Mouse (Mus musculus): ENCODE results near the gene Gatm.

The Gatm gene

GRCm38 (mm10) chr2:122608820-122609219 is 2.3 kb downstream of the Gatm start:
- no peak for DNase-seq

DNA sequence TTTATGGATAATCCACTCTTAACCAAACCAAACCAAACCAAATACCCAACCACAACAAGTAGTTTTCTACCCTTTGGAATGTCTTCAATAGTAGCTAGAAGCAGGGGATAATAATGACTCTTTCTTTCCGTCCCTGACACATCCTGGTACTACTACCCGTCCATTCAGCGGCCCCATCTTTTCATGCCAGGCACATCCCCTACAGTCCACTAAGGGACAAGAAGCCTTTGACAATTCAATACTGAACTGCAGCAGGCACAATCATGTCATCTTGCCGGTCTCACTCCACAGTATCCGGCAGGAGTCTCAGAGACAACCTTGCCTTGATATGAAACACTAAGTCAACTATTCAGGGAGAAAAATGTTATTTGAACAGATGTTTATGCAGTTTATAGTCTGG is 5.3 kb downstream of the Gatm start:
- DNase-seq: no peak

GRCm38 (mm10) chr2:122601354-122601753 is 9.7 kb downstream of the Gatm start:
- DNase-seq: no peak

DNA sequence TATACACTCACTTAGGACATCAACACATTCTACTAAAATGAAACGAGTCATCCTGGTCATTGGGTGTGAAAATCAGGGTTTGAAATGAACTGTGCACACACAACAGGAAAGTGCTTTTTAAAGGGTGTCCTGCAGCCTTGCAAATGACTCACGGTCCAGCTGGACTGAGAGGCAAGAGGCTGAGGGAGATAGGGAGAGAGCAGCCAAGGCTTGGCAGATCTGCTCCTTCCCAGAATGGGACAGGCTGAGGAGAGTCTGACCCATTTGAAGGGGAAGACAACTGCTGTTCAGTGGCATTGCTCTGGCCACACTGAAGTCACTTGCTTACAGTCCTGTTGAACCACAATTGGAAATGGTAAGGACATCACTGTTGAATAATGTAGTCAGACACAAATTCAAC is 11.4 kb downstream of the Gatm start:
- no peak for DNase-seq

DNA sequence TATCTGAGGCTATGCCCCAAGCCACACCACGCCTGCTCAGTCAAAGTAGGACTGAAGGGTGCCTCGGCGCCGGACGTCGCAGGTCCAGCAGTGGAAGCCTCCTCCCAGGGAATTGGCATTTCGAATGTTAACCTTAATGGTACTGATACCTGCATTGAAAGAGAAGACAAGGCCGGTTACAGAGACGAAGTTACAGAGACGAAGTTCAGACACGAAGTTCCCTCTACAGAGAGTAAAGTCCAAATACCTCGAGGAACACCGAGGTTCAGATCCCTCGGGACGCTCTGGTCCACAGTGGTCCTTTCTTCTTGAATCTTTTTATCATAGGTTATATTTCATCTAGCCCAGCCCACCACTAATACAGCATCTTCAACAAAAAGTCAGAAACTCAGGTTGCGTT is 15.6 kb downstream of the Gatm start:
- DNase-seq: no peak

DNA sequence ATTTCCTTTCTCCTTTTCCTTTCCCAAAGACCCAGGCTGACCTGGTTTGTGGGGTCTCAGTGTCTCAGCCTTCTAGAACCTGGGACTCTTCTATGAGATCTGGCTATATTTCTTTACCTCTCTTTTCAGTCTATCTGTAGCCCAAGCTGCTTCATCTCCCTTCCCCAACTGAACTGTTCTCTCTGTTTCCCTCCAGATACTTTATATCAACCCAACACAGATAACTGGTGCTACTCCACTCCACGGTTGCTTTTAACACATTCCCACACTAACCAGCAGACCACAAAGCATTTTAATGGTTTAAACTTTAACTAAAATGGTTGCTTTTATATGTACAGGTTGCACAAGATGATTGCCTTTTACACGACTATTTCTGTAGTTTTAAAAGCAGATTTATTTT is 19.9 kb downstream of the Gatm start:
- no peak for DNase-seq

DNA sequence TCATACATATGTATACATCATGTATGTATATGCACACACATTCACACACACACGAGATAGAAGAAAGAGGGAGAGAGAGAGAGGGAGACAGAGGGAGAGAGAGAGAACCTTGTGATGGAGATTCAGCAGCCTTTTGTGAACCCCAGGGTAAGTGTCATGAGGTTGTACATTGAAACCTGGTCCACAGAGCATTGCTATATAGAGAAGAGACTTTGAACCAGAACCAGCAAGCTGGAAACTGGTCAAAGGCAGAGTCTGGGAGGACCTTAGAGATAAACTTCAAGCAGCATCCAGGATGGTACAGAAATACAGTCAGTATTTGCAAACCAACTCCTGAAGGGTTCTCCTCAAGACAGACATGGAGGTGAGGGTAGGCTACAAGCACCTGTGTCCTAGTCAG is 20.8 kb downstream of the Gatm start:
- DNase-seq: no peak

GRCm38 (mm10) chr2:122587861-122588519 is 23.1 kb downstream of the Gatm start:
- DNase-seq: no peak

DNA sequence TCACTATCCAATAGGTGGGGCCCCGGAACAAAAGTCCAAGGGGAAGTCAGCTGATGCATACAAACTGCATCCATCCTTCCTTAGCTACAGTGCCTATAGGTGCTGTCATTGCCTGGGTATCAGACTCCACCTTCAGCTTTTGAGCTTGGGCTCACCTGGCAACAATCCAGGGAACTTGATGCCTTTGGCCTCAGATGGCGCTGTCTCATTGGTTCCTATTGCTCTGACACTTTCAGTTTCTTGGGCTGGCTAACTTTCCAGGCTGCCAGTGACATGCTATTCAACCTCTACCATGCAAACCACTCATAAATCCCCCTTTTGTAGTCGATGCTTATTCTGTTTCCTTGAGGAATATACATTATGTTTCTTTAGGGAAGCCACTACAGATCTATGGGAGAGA is 24.8 kb downstream of the Gatm start:
- no peak for DNase-seq

- DNase-seq: no peak
Observed at GRCm38 (mm10) chr2:122582324-122582723, 28.8 kb downstream of the Gatm start.

DNA sequence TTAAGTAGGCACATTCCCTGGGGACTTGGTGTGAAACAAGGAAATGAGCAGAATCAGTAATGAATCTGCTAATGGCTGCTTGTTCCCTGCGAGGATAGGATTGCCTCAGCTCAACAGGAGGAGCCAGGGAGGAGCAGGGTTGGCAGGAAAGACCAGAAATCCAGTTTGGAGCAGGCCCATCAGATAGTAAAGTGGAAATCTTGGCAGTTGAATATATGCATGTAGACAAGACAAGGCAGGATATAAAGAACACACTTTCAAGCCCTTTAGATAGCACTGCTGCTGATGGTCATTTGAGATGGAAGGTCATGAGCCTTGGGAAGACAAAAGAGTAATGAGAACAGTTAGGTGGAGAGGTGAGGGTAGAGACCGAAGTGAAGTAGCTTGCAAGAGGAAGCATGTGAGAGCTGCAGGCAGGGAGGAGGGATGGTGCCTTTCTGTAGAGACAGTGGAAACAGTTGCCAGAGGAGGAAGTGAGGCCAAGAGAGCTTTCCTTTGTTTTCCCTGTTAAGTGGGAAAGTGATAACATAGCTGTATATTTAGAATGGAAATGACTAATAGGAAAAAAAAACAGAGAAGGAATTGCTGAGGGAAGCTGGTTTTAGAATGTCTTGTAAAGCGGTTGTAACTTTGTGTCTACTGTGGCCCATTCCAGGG is 29.6 kb downstream of the Gatm start:
- DNase-seq: no peak

- DNase-seq: no peak
Observed at GRCm38 (mm10) chr2:122580426-122580825, 30.7 kb downstream of the Gatm start.

DNA sequence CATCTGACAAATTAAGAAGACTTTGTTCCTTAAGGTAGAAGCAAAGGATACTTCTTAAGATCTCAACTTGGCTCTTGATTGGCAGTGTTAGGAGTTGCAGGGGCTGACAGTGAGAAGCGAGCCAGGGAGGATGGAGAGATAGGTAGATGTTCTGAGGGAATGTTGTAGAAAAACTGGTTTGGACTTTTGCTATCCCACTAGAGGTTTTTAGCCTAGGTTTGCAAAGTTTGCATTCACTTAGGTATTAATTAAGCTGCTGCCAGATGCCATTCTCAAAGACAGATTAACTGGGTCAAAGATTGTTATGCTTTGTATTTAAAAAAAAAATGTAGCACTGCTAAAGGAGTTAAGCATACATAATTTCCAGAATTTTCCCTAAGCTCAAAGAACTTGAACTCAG is 33.8 kb downstream of the Gatm start:
- DNase-seq: no peak

DNA sequence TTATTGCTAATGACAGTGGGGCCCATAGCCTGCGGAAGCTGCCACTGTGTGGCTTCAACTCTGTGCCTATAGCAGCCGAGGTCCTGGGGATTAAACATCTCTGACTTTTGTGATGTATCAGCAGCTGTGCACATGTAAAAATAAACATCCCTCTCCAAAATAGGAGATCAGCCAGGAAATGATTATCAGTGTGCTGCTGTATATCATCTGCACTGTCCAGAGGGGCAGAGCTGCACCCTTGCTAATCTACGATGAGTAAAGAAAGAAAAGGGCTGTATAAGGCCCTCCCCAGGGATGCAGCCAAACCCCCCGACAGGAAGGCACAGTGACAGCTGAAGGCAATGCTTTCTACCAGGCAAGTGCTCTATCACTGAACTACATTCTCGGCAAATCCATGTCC is 34.8 kb downstream of the Gatm start:
- no peak for DNase-seq

GRCm38 (mm10) chr2:122575470-122575869 is 35.6 kb downstream of the Gatm start:
- no peak for DNase-seq

DNA sequence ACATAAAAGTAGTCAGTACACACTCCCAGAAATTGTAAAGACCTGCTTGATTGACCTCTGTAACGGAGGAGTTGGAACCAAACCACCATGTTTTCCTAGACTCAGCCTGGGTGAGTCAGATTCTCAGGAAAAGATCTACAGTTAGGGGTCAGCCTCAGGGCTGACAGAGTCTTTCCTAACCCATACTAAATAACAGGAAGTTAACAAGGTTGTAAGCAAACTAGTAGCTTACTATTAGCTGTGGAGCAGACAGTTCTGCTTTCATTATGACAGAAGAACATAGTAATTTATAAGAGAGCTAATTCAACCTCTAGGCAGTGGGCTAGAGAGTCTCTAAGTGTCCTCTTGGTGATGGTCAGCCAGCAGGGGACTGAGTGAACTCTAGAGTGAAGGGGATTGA is 38.7 kb downstream of the Gatm start:
- DNase-seq: no peak

DNA sequence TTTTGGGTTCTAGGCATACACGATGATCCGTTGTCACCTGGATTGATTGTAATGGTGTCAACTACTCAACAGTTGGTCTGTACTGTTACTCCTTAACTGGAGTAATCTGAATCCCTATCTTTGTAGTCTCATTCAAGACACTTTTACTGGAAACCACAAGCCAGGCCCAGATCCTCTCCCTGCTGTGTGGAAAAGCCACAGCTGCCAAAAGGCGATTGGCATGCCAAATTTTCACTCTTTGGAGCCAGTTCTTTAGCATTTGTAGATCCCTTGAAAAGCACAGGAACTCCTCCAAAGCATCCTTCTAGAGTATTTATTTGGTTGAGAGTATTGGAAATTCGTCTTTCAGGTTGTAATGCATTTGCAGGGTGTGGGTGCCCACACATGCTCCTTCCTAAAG is 39.8 kb downstream of the Gatm start:
- no peak for DNase-seq

- DNase-seq: no peak
Observed at GRCm38 (mm10) chr2:122570430-122570829, 40.7 kb downstream of the Gatm start.

DNA sequence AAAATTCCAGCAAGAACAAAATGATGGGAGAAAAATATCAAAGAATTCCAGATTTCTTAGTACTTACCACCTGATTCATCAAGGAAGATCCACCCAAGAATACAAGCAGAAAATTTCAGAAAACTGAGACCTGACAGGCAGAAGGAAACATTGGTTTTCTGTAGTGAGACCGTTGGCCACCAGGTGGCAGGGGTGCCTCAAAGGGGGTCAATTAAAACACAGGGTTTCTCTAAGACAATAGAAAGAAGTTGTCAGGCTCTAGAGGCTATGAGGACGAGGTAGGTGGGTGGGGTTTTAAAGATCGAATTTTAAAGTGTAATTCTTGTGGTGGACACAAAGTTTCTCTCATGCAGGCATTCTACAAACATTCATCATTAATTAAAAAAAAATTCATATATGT is 41.7 kb downstream of the Gatm start:
- DNase-seq: peak; percentile 78 to 81

DNA sequence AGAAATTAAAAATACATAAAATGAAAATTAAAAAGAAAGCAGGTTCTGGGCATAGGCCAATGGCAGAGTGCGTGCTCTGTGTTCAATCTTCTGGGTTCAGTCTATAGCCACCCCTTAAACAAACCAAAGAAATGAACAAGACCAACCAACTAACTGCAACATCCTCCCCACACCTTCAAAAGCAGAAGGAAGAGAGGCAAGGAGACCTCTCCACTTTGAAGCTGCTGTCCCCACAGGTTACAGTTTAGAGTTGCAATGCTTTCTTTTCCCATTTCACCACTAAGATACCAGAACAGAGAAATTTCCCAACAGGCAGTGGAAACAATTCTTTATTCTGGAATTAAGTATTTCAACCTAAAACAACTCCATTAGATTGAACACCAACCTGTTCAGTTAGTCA is 48.9 kb downstream of the Gatm start:
- DNase-seq: no peak

DNA sequence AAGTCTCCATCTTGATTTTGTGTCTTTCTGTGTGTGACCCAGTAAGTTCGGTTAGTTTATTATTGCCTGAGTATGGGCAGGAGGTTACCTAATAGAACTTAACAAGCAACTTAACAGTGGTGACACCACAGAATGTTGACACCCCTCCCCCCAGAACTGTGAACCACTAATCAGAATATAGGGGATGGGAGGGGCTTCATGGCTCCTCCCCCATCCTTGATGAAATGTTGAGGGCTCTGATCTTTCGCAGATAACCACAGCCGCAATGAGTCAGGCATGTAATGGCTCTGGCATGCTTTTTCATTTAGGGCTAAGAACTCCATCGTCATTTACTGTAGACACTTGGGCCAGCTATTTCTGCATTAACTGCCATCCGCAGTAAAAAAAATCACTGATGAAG is 49.9 kb downstream of the Gatm start:
- DNase-seq: no peak

GRCm38 (mm10) chr2:122558317-122558716 is 52.8 kb downstream of the Gatm start:
- DNase-seq: peak; percentile 49 to 53

Data from B cell, adult 2 months (primary cell).